Mouse (Mus musculus) liver, adult 2 months (tissue): ENCODE data around the gene Dst. TPM values are rescaled to one million over a fixed set of nuclear protein-coding genes. Genes with fewer than 3 reads are reported as not detected.

Experiments
- DNase-seq: peaks from one replicate; pipeline ENCODE4 v3.0.0-alpha.2; 2011; ENCODE audit warnings: low read depth, low spot score; ENCODE audit errors: extremely low read depth
- H3K27ac ChIP-seq: fragments of 200-500 bp; replicated peaks from 2 replicates; pipeline ENCODE4 v1.5.1; 2012; ENCODE audit warnings: low read depth, mild to moderate bottlenecking, control low read depth, inconsistent platforms, low read length; ENCODE audit not compliant: insufficient read depth
- H3K27me3 ChIP-seq: fragments of 200-500 bp; 2 replicates; pipeline ENCODE4 v1.6.1; 2012; ENCODE audit warnings: mild to moderate bottlenecking, moderate library complexity, low read length, inconsistent platforms; ENCODE audit not compliant: control insufficient read depth, insufficient read depth
- H3K36me3 ChIP-seq: fragments of 200-500 bp; 2 replicates; pipeline ENCODE4 v1.6.1; 2012; ENCODE audit warnings: low read length, inconsistent platforms; ENCODE audit not compliant: control insufficient read depth, insufficient read depth
- H3K4me1 ChIP-seq: fragments of 200-500 bp; 2 replicates; pipeline ENCODE4 v1.6.1; 2011; ENCODE audit warnings: low read length; ENCODE audit not compliant: control insufficient read depth, insufficient read depth
- H3K4me3 ChIP-seq: fragments of 200-500 bp; 2 replicates; pipeline ENCODE4 v1.5.1; 2011; ENCODE audit warnings: low read depth, mild to moderate bottlenecking, control low read depth, low read length, moderate library complexity; ENCODE audit not compliant: insufficient read depth
- H3K79me2 ChIP-seq: fragments of 200-500 bp; 2 replicates; pipeline ENCODE4 v1.6.1; 2012; ENCODE audit warnings: inconsistent platforms, mild to moderate bottlenecking, low read length, moderate library complexity; ENCODE audit not compliant: control insufficient read depth, insufficient read depth
- H3K9ac ChIP-seq: fragments of 200-500 bp; 2 replicates; pipeline ENCODE4 v1.6.1; 2012; ENCODE audit warnings: low read depth, mild to moderate bottlenecking, control low read depth, inconsistent platforms, low read length
- CTCF ChIP-seq: fragments of 200-500 bp; IDR thresholded peaks from 2 replicates; pipeline ENCODE4 v1.5.1; 2011; ENCODE audit warnings: low read depth, low read length, control low read depth
- POLR2A ChIP-seq: fragments of 200-500 bp; IDR thresholded peaks from 2 replicates; pipeline ENCODE4 v1.6.1; 2011; ENCODE audit warnings: low read length, control low read depth; ENCODE audit not compliant: insufficient read depth; ENCODE audit errors: extremely low read depth
- WGBS: fragments of 180-500 bp; shearing (Covaris S2); methylation state at CpG from one replicate; pipeline ENCODE4 v1.1.7; 2018; 5-methylcytosine and 5-hydroxymethylcytosine counted together
- polyA plus RNA-seq: library from polyadenylated mRNA; depleted of rRNA; stranded (reverse); fragments of >200 nt; gene quantifications from 2 replicates; pipeline ENCODE4 v1.2.3, GENCODE M21; 2012
- total RNA-seq: library from RNA; depleted of rRNA; stranded (reverse); fragments of >200 nt; gene quantifications from 2 replicates; pipeline ENCODE4 v1.2.3, GENCODE M21; 2014

The Dst gene
- total and polyA plus RNA-seq, 2 experiments: 10.5 to 53.6 TPM

- no peak for DNase-seq
- no peak overlapping the region for H3K27ac ChIP-seq
- no peaks in the 10 kb centered on the region for H3K4me1 ChIP-seq
- no peaks in the 10 kb centered on the region for H3K79me2 ChIP-seq
- no peaks in the 10 kb centered on the region for H3K36me3 ChIP-seq
- H3K9ac ChIP-seq: no peak overlapping the region
- WGBS: 97% methylated on average over 1 of the region's 1 CpGs
- H3K4me3 ChIP-seq: no peak overlapping the region
- H3K27me3 ChIP-seq: no peaks in the 10 kb centered on the region
- TF ChIP-seq CTCF: no peak
- no peak for TF ChIP-seq POLR2A
These were observed 125.5 kb downstream of the Dst start for GRCm38 (mm10) chr1:34033478-34033877.

- Histone ChIP-seq H3K27ac (no peak overlapping the region), H3K79me2 (no peaks in the 10 kb centered on the region), H3K27me3 (no peaks in the 10 kb centered on the region), H3K4me1 (no peaks in the 10 kb centered on the region), H3K9ac (no peak overlapping the region), H3K4me3 (no peak overlapping the region), H3K36me3 (no peaks in the 10 kb centered on the region)
- no peak for TF ChIP-seq CTCF
- TF ChIP-seq POLR2A: no peak
- DNase-seq: no peak
- 90% methylated on average over 3 of the region's 3 CpGs for WGBS
These were observed 125.9 kb downstream of the Dst start for GRCm38 (mm10) chr1:34033958-34034357.

GRCm38 (mm10) chr1:34036111-34036510 is 128.1 kb downstream of the Dst start:
- Histone ChIP-seq H3K4me1 (no peaks in the 10 kb centered on the region), H3K27me3 (no peaks in the 10 kb centered on the region), H3K4me3 (no peak overlapping the region), H3K79me2 (no peaks in the 10 kb centered on the region), H3K27ac (no peak overlapping the region), H3K9ac (no peak overlapping the region), H3K36me3 (no peaks in the 10 kb centered on the region)
- TF ChIP-seq CTCF: no peak
- no peak for TF ChIP-seq POLR2A
- no peak for DNase-seq
- WGBS: 90% methylated on average over 12 of the region's 12 CpGs

GRCm38 (mm10) chr1:34038571-34038970 is 130.5 kb downstream of the Dst start:
- WGBS: 93% methylated on average over 7 of the region's 7 CpGs
- no peak for DNase-seq
- TF ChIP-seq POLR2A (no peak), CTCF (no peak)
- no peaks in the 10 kb centered on the region for H3K36me3 ChIP-seq
- no peak overlapping the region for H3K4me3 ChIP-seq
- H3K27ac ChIP-seq: no peak overlapping the region
- no peaks in the 10 kb centered on the region for H3K27me3 ChIP-seq
- H3K79me2 ChIP-seq: no peaks in the 10 kb centered on the region
- H3K9ac ChIP-seq: no peak overlapping the region
- H3K4me1 ChIP-seq: no peaks in the 10 kb centered on the region

- H3K36me3 ChIP-seq: no peaks in the 10 kb centered on the region
- H3K4me3 ChIP-seq: no peak overlapping the region
- WGBS: 77% methylated on average over 3 of the region's 3 CpGs
- H3K27me3 ChIP-seq: no peaks in the 10 kb centered on the region
- no peak overlapping the region for H3K27ac ChIP-seq
- H3K4me1 ChIP-seq: no peaks in the 10 kb centered on the region
- no peak overlapping the region for H3K9ac ChIP-seq
- TF ChIP-seq CTCF (no peak), POLR2A (no peak)
- H3K79me2 ChIP-seq: no peaks in the 10 kb centered on the region
- DNase-seq: no peak
These were observed 132.0 kb downstream of the Dst start for GRCm38 (mm10) chr1:34040049-34040448.

- H3K27me3 ChIP-seq: no peaks in the 10 kb centered on the region
- no peak for DNase-seq
- H3K9ac ChIP-seq: no peak overlapping the region
- TF ChIP-seq CTCF: no peak
- no peak for TF ChIP-seq POLR2A
- H3K79me2 ChIP-seq: no peaks in the 10 kb centered on the region
- no peaks in the 10 kb centered on the region for H3K4me1 ChIP-seq
- 78% methylated on average over 8 of the region's 8 CpGs for WGBS
- no peak overlapping the region for H3K27ac ChIP-seq
- no peaks in the 10 kb centered on the region for H3K36me3 ChIP-seq
- H3K4me3 ChIP-seq: no peak overlapping the region
These were observed 133.1 kb downstream of the Dst start for GRCm38 (mm10) chr1:34040901-34041721.
